Mouse (Mus musculus) hindbrain, embryonic 13.5 days (tissue): ENCODE measurements around the gene Pla2g4b. TPM values are rescaled to one million over a fixed set of nuclear protein-coding genes. Genes with fewer than 3 reads are reported as not detected.

ENCODE experiments used
- ATAC-seq: fragments of 200-750 bp; cut with Nextera tagmentation; 2 replicates; pipeline ENCODE4 v1.8.0; 2017; ENCODE audit warnings: moderate TSS enrichment; ENCODE audit not compliant: low FRiP score
- H3K27ac ChIP-seq: fragments of 300-500 bp; sonication (generic); 2 replicates; pipeline ENCODE4 v1.5.1; 2015; ENCODE audit warnings: inconsistent platforms, mild to moderate bottlenecking, moderate library complexity
- H3K27me3 ChIP-seq: fragments of 300-500 bp; sonication (generic); 2 replicates; pipeline ENCODE4 v1.6.1; 2015; ENCODE audit warnings: mild to moderate bottlenecking, inconsistent platforms
- H3K36me3 ChIP-seq: fragments of 300-500 bp; sonication (generic); 2 replicates; pipeline ENCODE4 v1.6.1; 2015; ENCODE audit warnings: mild to moderate bottlenecking, inconsistent platforms
- H3K4me1 ChIP-seq: fragments of 300-500 bp; sonication (generic); replicated peaks from 2 replicates; pipeline ENCODE4 v1.6.1; 2015; ENCODE audit warnings: inconsistent platforms
- H3K4me2 ChIP-seq: fragments of 300-500 bp; sonication (generic); 2 replicates; pipeline ENCODE4 v1.6.1; 2015; ENCODE audit warnings: inconsistent platforms, mild to moderate bottlenecking, moderate library complexity
- H3K4me3 ChIP-seq: fragments of 300-500 bp; sonication (generic); 2 replicates; pipeline ENCODE4 v1.5.1; 2015; ENCODE audit warnings: mild to moderate bottlenecking, inconsistent platforms
- H3K9ac ChIP-seq: fragments of 300-500 bp; sonication (generic); 2 replicates; pipeline ENCODE4 v1.6.1; 2015; ENCODE audit warnings: mild to moderate bottlenecking, inconsistent platforms
- H3K9me3 ChIP-seq: fragments of 300-500 bp; sonication (generic); 2 replicates; pipeline ENCODE4 v1.6.1; 2016; ENCODE audit warnings: inconsistent platforms
- WGBS: fragments of 180-500 bp; shearing (Covaris S2); methylation state at CpG from one replicate; pipeline ENCODE4 v1.1.7; 2015; 5-methylcytosine and 5-hydroxymethylcytosine counted together
- polyA plus RNA-seq: library from polyadenylated mRNA; unstranded; fragments of >200 nt; fragmentation: Nextera tagmentation; extraction: Ambion mirVana; gene quantifications from 2 replicates; pipeline ENCODE4 v1.2.1, GENCODE M21; 2015

Gene Pla2g4b
- polyA plus RNA-seq, 1 experiment from 2014 or later = 4.1 TPM

- H3K4me3 ChIP-seq = no peak overlapping the region
- no peaks in the 10 kb centered on the region for H3K36me3 ChIP-seq
- ATAC-seq = no peak
- 0 out of 2 replicates have a peak, but pooled peaks cover 4% of the 10 kb centered on the region for H3K27me3 ChIP-seq
- no peak overlapping the region for H3K4me2 ChIP-seq
- WGBS = 64% methylated on average over 6 of the region's 6 CpGs
- H3K9ac ChIP-seq = no peak overlapping the region
- H3K27ac ChIP-seq = no peak overlapping the region
- H3K9me3 ChIP-seq = no peaks in the 10 kb centered on the region
- no peaks in the 10 kb centered on the region for H3K4me1 ChIP-seq
Observed at GRCm38 (mm10) chr2:120051405-120051804, 18.2 kb downstream of the Pla2g4b start.

GRCm38 (mm10) chr2:120054771-120055552, 21.7 kb downstream of the Pla2g4b start:
- Histone ChIP-seq H3K9ac (no peak overlapping the region), H3K4me2 (no peak overlapping the region), H3K36me3 (no peaks in the 10 kb centered on the region), H3K27me3 (0 out of 2 replicates have a peak, but pooled peaks cover 4% of the 10 kb centered on the region), H3K4me1 (no peaks in the 10 kb centered on the region), H3K27ac (no peak overlapping the region), H3K4me3 (no peak overlapping the region), H3K9me3 (no peaks in the 10 kb centered on the region)
- no peak for ATAC-seq
- WGBS = 92% methylated on average over 12 of the region's 12 CpGs

- Histone ChIP-seq H3K4me1 (no peaks in the 10 kb centered on the region), H3K9ac (no peak overlapping the region), H3K27ac (no peak overlapping the region), H3K36me3 (no peaks in the 10 kb centered on the region), H3K27me3 (no peaks in the 10 kb centered on the region), H3K9me3 (no peaks in the 10 kb centered on the region), H3K4me2 (no peak overlapping the region), H3K4me3 (no peak overlapping the region)
- no peak for ATAC-seq
- WGBS = 90% methylated on average over 10 of the region's 10 CpGs
Observed at GRCm38 (mm10) chr2:120055923-120056322, 22.7 kb downstream of the Pla2g4b start.

- no peak overlapping the region; the same call in 1 of the 2 replicates for H3K9ac ChIP-seq
- no peaks in the 10 kb centered on the region for H3K36me3 ChIP-seq
- H3K4me3 ChIP-seq = no peak overlapping the region
- H3K4me2 ChIP-seq = no peak overlapping the region
- H3K27ac ChIP-seq = no peak overlapping the region
- no peak for ATAC-seq
- H3K9me3 ChIP-seq = no peaks in the 10 kb centered on the region
- 88% methylated on average over 4 of the region's 4 CpGs for WGBS
- no peaks in the 10 kb centered on the region for H3K27me3 ChIP-seq
- no peaks in the 10 kb centered on the region for H3K4me1 ChIP-seq
Observed at GRCm38 (mm10) chr2:120058818-120059217, 25.6 kb downstream of the Pla2g4b start.

GRCm38 (mm10) chr2:120059466-120059865, 26.2 kb downstream of the Pla2g4b start:
- H3K4me3 ChIP-seq = no peak overlapping the region
- 82% methylated on average over 3 of the region's 3 CpGs for WGBS
- no peak overlapping the region for H3K27ac ChIP-seq
- no peak overlapping the region for H3K9ac ChIP-seq
- no peak for ATAC-seq
- H3K9me3 ChIP-seq = no peaks in the 10 kb centered on the region
- H3K4me2 ChIP-seq = no peak overlapping the region
- H3K36me3 ChIP-seq = no peaks in the 10 kb centered on the region
- no peaks in the 10 kb centered on the region for H3K27me3 ChIP-seq
- no peaks in the 10 kb centered on the region for H3K4me1 ChIP-seq

- H3K27me3 ChIP-seq = no peaks in the 10 kb centered on the region
- no peak overlapping the region for H3K4me3 ChIP-seq
- ATAC-seq = no peak
- WGBS = 73% methylated on average over 6 of the region's 6 CpGs
- H3K9me3 ChIP-seq = no peaks in the 10 kb centered on the region
- no peaks in the 10 kb centered on the region for H3K36me3 ChIP-seq
- H3K4me1 ChIP-seq = no peaks in the 10 kb centered on the region
- no peak overlapping the region for H3K27ac ChIP-seq
- no peak overlapping the region for H3K4me2 ChIP-seq
- no peak overlapping the region for H3K9ac ChIP-seq
Observed at GRCm38 (mm10) chr2:120060190-120060589, 27.0 kb downstream of the Pla2g4b start.

- 77% methylated on average over 9 of the region's 9 CpGs for WGBS
- ATAC-seq = no peak
Observed at GRCm38 (mm10) chr2:120060651-120061050, 27.4 kb downstream of the Pla2g4b start.

GRCm38 (mm10) chr2:120062248-120062647, 29.0 kb downstream of the Pla2g4b start:
- H3K9me3 ChIP-seq = no peaks in the 10 kb centered on the region
- H3K4me3 ChIP-seq = no peak overlapping the region
- H3K27ac ChIP-seq = no peak overlapping the region
- no peak for ATAC-seq
- no peaks in the 10 kb centered on the region for H3K27me3 ChIP-seq
- no peak overlapping the region for H3K9ac ChIP-seq
- 88% methylated on average over 8 of the region's 8 CpGs for WGBS
- H3K4me2 ChIP-seq = no peak overlapping the region
- H3K36me3 ChIP-seq = no peaks in the 10 kb centered on the region
- H3K4me1 ChIP-seq = no peaks in the 10 kb centered on the region

More at GRCm38 (mm10) chr2:120060651-120061050, 27.4 kb downstream of the Pla2g4b start:
- Histone ChIP-seq H3K27me3 (no peaks in the 10 kb centered on the region), H3K4me3 (no peak overlapping the region), H3K4me2 (no peak overlapping the region), H3K9me3 (no peaks in the 10 kb centered on the region), H3K27ac (no peak overlapping the region), H3K36me3 (no peaks in the 10 kb centered on the region), H3K9ac (no peak overlapping the region), H3K4me1 (no peaks in the 10 kb centered on the region)

GRCm38 (mm10) chr2:120064639-120065038, 31.4 kb downstream of the Pla2g4b start:
- Histone ChIP-seq H3K36me3 (no peaks in the 10 kb centered on the region), H3K27ac (no peak overlapping the region), H3K27me3 (no peaks in the 10 kb centered on the region), H3K9ac (no peak overlapping the region), H3K4me3 (no peak overlapping the region), H3K9me3 (no peaks in the 10 kb centered on the region), H3K4me1 (peaks cover 8% of the 10 kb centered on the region), H3K4me2 (no peak overlapping the region)
- ATAC-seq = no peak
- 86% methylated on average over 6 of the region's 6 CpGs for WGBS

- Histone ChIP-seq H3K9me3 (no peaks in the 10 kb centered on the region), H3K27ac (no peak overlapping the region), H3K9ac (no peak overlapping the region), H3K4me1 (peaks cover 11% of the 10 kb centered on the region), H3K27me3 (no peaks in the 10 kb centered on the region), H3K36me3 (no peaks in the 10 kb centered on the region), H3K4me3 (no peak overlapping the region), H3K4me2 (no peak overlapping the region)
- 91% methylated on average over 10 of the region's 10 CpGs for WGBS
- ATAC-seq = no peak
Observed at GRCm38 (mm10) chr2:120065243-120065642, 32.0 kb downstream of the Pla2g4b start.

GRCm38 (mm10) chr2:120066224-120066623, 33.0 kb downstream of the Pla2g4b start:
- no peaks in the 10 kb centered on the region for H3K9me3 ChIP-seq

GRCm38 (mm10) chr2:120068555-120069465, 35.6 kb downstream of the Pla2g4b start:
- H3K9ac ChIP-seq = peak overlapping the region; percentile 26; the same call in 1 of the 2 replicates
- peak overlapping the region; percentile 19; the same call in 1 of the 2 replicates for H3K4me2 ChIP-seq

More at GRCm38 (mm10) chr2:120066224-120066623, 33.0 kb downstream of the Pla2g4b start:
- H3K27ac ChIP-seq = no peak overlapping the region
- H3K4me1 ChIP-seq = peaks cover 11% of the 10 kb centered on the region
- no peak for ATAC-seq
- H3K4me2 ChIP-seq = no peak overlapping the region
- no peak overlapping the region for H3K9ac ChIP-seq
- H3K36me3 ChIP-seq = no peaks in the 10 kb centered on the region
- 81% methylated on average over 3 of the region's 3 CpGs for WGBS
- no peaks in the 10 kb centered on the region for H3K27me3 ChIP-seq
- no peak overlapping the region for H3K4me3 ChIP-seq

More at GRCm38 (mm10) chr2:120068555-120069465, 35.6 kb downstream of the Pla2g4b start:
- Histone ChIP-seq H3K27me3 (no peaks in the 10 kb centered on the region), H3K4me1 (peaks cover 11% of the 10 kb centered on the region), H3K9me3 (no peaks in the 10 kb centered on the region), H3K36me3 (no peaks in the 10 kb centered on the region), H3K27ac (no peak overlapping the region), H3K4me3 (no peak overlapping the region)
- peak; percentile 33; the same call in 1 of the 2 replicates for ATAC-seq
- WGBS = 39% methylated on average over 16 of the region's 16 CpGs
